Mouse (Mus musculus) forelimb bud, embryonic 11.5 days (tissue): ENCODE results near the gene Ankrd36.
"Not testable (repeated sequence)": the region's sequence is repeated elsewhere in the genome, so short reads cannot be mapped to it uniquely, and the experiment has no call there.

Experiments used
- DNase-seq: peaks from one replicate; pipeline ENCODE4 v3.0.0-alpha.2; 2012; ENCODE audit warnings: low read depth, low spot score

The Ankrd36 gene

DNA sequence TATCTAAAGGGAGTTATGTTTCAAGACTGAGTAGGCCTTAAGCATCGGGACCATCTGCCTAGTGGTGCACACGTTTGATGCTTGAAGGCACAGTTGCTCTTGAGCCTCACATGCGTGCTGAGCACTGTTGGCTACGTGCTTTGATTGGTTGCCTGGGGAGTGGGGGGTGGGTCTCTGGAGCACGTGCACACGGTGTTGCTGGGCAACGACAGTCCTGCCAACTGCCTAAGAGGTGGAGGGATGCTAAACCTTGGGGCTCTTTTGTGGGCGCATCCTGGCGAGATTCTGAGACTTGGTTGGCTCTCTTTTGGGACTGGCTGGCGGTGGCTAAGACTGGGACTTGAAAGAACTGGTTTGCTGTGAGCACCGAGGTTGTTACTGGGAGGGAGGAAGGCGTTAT is at the start of gene Ankrd36:
Gene Ankrd36 (plus strand): TSS at position 211 of the 400 bp plus-strand sequence.
- DNase-seq: no peak

DNA sequence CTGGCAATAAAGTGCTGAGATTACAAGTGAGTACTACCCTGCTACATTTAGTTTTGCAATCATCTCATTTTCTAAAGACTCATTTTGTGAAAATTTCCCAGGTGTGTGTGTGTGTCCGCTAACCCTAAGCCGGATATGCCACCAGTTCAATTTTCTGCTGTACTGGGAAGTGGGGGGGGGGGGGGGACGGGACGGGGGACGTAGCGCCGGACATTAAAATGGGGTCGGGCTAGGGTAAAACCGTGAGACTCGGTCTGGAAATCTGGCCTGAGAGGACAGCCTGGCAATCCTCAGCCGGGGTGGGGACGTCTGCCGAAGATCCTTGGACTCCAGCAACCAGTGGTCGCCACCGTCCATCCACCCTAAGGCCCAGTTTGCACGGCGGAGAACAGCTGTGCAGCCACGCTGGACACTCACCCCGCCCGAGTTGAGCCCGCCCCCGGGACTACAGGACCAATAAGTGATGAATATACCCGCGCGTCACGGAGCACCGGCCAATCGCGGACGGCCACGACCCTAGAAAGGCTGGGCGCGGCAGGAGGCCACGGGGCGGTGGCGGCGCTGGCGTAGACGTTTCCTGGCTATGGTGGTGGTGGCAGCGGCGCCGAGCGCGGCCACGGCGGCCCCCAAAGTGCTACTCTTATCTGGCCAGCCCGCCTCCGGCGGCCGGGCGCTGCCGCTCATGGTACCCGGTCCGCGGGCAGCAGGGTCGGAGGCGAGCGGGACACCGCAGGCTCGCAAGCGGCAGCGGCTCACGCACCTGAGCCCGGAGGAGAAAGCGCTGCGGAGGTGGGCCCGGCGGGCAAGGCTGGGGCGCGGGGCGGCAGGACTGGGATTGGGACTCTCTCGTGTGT is 48.8 kb upstream of the Ankrd36 start, which contains the start of gene Xbp1:
Gene Xbp1 (plus strand): TSS at position 248 of the 854 bp plus-strand sequence.
- peak; percentile 93 for DNase-seq

DNA sequence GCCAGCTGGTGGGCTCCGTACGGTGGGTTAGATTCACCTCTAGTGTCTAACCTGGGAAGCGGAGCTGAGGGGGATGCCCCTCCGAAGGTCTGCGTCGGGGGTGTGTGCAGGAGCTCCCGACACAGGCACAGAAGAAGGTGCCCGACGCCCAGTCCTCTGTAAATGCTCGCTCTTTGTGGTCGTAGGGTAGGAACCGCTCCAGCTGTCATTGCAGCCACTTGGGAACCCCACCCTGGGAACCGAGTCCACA is 48.3 kb upstream of the Ankrd36 start:
- DNase-seq: no peak

DNA sequence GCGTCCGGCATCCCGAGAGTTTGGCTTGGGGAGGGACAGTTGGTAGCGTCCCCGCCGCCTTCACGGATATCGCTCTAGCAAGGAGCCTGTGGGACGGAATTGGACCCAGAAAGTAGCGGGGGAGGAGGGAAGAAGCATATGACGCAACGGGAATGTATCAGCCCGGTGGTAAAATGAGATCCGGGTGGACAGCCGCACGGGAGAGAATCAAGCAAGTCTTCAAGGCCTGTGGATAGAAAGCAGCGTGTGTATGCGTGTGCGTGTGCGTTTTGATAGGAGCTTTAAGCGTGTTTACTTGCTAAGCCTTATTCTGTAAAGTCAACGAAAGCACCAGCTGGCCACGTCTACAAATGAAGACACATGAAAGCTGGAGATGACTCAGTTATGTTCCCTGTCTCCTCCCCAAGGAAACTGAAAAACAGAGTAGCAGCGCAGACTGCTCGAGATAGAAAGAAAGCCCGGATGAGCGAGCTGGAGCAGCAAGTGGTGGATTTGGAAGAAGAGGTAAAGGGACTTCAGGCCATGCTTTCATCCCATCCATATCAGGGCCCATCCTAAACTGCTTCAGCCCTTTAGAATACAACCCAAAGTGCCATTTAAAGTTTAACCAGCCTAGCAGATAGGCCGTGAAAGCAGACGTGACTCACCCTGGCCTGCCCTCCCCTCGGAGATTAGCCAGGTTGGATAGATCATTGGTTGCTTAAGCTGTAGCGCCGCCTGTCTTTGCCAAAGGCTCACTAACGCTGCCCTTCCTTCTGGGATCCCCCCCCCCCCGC is 47.8 kb upstream of the Ankrd36 start:
- DNase-seq: peak; percentile 54

DNA sequence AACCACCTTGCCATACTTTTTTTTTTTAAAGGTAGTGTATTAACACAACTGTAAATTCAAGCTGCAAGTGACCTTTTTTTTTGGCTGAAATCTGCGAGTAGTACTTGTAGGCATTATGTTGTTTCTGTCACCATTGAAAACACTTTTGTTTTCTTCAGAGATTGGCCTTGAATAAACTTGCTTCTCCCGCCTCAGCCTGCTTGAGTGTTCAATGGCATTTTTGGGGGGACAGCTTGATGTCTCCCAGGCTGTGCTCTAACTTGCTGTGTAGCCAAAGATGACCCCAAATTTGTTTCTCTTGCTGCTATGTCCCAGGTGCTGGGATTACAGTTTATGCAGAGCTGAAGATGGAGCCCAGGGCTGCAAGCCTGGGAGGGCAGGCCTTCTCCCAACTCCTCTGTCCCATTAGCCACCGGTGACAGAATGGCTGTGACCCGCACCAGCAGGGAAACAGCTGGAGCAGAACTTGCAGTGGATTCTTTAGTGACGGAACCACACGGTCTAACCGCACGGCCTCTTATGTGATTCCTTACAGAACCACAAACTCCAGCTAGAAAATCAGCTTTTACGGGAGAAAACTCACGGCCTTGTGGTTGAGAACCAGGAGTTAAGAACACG is 46.6 kb upstream of the Ankrd36 start:
- DNase-seq: no peak

DNA sequence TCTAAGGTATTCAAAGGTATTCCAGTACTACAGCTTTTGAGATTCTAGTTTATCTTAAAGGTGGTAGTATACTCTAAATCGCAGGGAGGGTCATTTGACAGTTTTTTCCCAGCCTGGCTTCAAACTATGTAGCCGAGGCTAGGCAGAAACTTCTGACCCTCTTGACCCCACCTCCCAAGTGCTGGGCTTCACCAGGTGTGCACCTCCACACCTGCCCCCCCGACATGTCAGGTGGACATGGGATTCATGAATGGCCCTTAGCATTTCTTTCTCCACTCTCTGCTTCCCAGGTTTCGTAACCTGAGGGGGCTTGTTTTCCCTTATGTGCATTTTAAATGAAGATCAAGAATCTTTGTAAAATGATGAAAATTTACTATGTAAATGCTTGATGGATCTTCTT is 44.1 kb upstream of the Ankrd36 start:
- no peak for DNase-seq

DNA sequence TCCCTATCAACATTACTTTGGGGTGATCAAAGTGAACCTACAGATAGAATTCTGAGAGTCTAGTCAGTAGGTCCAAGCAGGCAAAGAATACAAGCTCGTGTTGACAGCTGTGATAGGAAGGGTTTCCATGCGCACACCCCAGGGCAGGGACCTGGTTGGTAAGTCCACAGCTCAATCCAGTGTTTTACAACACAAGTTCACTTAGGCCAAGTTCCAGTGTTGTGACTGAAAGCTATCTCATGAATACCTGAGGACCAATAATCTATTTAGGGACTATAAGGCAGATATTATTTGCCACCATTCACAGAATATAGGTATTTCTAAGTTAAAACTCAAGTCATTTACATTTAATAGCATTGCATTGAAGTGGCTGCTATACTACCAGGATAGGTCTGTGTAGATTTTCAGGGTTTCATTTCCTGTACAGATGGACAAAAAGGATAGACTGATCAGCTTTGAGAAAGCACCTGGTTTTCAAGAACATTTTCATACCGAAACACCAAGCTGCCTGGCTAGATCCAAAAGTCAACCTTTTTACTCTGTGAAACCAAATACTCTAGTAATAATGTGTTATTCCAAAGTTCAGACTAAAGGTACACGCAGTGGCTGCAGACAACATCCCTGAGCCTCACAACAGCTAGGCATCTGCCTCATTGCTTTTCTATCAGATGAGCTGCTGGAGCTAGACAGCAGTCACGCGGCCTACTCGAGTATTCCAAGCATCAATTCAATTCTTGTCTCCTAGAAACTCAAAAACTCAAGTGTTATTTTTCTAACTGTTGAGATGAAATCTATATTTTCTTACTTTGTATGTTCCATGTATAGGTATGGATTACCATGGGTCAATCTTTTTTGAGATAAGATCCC is 42.7 kb upstream of the Ankrd36 start:
- DNase-seq: no peak

DNA sequence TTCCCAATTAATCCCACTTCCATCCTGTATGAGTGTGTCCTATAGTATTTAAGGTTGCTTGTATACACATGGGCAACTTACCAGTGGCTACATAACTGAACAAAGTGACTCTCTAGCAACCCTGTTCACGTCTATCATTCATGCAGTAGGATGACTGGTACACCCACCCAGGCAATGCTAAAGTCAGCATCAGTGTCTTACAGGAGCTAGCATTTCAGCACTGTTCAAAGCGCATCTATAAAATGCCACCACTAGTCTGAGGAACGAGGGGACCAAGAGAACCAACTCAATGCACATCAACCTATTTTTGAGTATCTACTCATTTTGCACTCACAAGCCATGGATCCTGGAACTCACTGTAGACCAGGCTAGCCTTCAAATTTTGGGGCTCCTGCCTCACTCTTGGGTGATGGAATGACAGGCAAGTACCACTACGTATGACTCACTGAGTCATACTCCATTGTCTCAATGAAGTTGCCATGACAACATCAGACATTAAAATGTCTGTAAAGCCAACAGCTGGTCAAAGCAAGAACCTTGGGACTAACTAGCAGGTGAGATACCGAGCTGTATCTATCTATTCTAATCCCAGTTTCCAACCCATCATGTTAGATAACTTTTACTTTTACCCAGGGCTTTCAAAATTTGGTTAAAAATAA is 41.5 kb upstream of the Ankrd36 start:
- no peak for DNase-seq

DNA sequence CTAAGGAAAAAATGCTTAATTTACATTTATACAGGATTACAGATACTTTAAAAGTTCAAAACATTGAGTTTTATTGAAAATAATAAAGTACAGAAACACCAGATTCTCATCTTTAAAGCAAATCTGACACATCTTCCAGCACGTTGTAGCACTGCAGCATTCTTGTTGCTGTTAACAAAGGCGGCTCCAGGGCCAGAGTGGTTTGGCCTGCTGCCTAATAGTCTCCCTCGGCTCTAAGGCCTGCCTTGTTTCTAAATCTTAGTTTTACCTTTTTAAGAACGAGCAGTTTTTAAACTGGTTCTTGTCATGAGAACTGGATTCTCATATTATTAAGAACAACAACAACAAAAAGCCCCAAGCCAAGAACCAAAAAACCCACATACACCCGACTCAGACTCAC is 40.6 kb upstream of the Ankrd36 start:
- DNase-seq: no peak

DNA sequence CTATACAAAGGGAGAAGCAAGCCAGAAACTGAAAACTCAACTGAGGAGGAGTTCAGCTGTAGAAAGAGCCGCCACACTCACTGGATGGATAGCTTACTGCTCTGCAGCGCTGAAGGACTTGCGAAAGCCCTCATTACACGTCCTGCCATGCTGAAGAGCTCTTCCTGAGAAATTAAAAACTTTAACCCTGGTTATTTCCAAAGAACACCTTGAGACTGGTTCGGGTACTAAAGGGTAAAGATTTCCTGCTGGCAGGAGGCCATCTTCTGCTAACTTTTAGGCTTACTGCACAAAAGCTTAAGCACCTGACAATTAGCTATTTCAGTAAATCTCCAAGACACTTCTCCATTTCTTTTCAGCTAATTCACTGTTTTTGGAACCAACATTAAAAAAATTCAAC is 39.3 kb upstream of the Ankrd36 start:
- DNase-seq: no peak

DNA sequence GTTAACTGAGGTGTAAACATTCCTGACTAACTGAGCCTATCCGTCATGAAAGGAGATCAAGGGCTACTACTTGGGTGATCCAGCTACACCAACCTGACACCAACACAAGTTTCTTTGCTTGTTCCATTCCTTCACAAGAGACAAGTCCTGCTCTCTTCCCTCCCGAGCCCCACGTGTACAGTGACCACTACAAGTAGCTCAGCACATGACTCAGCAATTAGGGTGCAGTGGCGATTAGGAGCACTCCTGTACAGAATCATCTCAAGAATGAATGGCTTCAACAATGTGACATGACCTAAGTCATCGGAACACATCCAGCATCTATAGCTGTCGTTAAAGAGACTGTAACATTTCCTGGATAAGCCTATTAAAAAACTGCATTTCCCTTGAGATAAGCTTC is 38.8 kb upstream of the Ankrd36 start:
- no peak for DNase-seq

DNA sequence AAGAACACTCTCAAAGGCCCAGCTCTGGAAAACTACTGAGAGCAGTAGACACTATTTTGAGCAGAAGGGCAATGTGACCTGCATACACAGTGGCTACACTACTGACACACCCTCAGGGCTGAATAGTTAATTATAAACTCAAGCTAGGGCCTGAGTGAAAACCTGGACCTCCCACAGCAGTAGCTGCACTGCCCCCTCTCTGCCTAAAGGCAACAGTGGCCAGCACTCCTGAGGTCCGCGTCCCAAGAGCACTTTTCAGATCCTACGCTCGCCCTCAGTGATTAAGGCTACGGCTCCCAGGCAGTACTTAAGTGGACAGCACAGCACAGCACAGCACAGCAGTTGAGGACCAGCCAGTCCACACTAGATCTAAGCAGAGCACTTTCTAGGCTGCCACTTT is 36.4 kb upstream of the Ankrd36 start:
- no peak for DNase-seq

DNA sequence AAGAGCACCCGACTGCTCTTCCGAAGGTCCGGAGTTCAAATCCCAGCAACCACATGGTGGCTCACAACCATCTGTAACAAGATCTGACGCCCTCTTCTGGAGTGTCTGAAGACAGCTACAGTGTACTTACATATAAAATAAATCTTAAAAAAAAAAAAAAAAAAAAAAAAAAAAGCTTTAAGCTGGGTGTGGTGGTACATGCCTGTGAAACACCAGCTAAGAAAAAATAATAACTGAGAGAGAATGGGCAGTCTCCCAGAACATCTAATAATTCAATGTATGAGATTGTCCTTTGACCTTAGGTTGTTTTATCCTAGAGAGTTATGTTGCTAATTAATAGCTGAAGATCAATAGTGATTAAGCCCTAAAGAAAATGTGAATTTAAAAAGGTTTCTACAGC is 32.0 kb upstream of the Ankrd36 start:
- DNase-seq: not testable (repeated sequence)

DNA sequence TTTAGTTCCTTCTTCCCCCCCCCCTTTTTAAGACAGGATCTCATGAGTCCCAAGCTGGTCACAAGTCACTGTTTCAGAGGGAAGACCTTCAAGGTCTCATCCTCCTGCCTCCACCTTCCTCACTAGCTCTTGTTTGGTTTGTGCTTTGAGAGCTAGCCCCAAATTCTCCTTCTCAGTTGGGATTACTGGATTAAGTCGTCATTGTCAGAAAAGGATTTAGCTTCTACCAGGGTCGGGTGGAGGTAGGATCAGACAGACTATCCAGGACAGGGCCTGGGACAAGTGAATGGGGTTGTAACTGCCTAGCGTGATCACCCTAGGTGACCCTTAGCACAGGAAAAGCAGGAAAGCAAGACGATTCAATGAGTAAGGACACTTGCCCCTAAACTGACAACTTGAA is 29.2 kb upstream of the Ankrd36 start:
- DNase-seq: no peak

DNA sequence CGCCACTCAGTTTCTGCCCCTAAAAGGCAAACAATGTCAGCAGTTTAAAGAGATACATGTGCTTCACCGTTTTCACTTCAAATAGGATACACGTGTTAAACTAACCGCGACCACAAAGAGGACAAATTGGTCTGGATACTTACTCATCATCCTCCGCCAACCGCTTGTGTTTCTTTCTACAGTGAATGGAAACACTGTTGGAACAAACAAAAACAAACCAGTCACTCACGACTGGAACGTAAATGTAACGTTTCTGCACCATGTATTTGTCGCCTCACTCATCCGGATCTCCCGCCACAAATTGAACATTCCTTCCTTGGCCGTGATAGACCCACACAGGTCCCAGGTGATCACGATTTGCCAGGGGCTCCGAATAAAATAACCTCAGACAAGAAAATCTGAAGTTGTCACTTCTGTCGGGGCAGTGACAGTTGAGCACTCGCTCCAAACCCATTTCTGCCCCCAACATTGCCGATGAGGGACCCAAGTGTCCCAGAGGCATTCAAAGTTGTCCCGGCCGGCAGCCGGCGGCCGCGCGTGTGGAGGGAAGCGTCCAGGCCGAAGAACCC is 28.2 kb upstream of the Ankrd36 start:
- DNase-seq: no peak

DNA sequence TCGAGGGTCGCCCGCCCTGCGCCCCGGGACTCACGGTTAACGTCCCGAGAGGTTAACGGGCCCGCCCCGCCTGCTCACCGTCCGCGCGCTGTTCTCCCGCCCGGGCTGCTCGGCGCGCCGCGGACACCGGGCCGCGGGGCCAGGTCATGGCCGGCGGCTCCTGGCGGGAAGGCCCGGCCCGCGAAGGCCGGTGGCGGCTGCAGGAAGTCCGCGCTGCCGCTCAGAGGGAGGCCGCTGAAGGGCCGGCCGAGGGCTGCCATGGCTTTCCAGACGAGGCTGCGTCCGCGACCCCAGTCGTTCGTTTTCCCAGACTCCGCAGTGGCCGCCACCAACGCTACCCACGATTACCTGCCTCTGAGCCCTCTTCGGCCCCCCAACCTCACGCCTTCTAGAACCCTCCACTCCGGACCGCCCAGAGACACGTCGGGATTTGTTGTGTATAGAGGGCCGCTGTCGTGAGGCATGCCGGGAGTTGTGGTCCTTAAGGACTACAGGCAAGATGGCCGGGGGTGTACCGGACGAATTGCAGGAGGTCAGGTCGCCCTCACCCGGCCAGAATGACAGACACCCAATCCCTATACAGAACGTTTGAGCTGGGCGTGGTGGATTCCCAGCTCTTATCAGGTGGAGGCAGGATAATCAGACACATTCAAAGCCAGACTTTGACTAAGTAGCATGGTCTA is 27.5 kb upstream of the Ankrd36 start, which contains the start of gene Ccdc117:
Gene Ccdc117 (minus strand): TSS at position 389 of the 683 bp plus-strand sequence.
- peak; percentile 86 for DNase-seq

DNA sequence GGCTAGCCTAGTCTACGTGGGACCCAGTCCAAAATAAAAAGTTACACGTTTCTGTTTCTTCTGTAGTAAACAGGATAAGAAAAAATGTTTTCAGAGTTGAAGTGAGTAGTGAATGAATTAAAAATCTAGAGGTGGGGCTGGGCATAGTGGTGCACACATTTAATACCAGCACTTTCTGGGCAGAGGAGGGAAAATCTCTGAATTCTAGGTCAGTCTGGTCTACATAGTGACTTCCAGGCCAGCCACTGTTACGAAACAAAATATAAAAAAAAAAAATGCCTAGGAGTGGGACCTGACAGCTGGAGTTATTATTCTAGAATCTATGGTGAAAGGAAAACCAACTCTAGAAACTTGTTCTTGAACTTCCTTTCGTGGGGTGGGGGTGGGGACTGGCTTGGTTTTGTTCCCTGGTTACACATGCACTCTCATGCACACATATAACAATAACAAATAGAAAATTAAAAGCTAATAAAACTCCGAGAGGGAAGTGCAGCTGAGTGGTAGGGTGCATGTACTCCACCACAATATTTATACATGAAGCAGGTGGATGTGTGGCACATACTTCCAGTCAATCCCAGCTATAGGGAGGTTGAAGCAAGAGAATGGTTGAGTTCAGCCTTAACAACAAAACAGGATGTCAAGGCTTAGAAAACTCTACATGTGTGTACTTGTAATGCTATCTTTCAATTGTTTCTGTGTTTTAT is 26.9 kb upstream of the Ankrd36 start:
- DNase-seq: no peak

DNA sequence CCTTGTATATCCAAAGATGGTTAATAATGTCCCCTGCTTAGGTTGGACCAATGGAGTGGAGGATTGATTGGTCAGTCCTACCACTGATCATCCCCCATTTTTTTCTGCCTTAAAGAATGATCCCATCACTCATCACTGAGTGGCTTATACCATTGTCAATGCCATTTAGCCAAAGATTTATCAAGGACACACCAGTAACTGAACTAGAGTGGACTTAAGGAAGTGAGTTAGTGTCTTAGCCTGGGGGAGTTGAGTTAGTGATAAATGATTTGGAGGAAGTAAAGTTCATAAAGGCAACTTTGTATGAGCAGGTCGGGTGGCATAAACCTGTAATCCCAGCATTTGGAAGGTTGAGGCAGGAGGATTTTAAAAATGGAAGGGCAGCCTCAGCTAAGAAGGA is 26.2 kb upstream of the Ankrd36 start:
- no peak for DNase-seq

DNA sequence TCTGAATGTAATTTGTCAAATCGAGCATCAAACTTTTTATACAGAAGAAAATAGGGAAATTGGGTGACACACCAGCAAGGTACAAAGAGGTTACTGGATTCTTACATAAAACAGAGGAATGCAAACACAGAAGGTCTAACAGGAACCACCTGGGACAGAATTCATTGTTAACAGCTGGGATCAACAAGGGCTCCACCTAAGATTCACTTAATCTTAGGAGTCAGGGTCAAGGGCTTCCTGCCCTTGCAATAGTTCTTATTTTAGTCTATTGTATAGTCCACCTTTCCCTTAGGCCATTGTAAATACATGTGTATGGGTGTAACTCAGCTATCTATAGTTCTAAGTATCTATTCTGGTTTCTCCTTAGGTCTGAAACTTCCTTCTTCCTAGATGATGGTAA is 24.8 kb upstream of the Ankrd36 start:
- DNase-seq: not testable (repeated sequence)

DNA sequence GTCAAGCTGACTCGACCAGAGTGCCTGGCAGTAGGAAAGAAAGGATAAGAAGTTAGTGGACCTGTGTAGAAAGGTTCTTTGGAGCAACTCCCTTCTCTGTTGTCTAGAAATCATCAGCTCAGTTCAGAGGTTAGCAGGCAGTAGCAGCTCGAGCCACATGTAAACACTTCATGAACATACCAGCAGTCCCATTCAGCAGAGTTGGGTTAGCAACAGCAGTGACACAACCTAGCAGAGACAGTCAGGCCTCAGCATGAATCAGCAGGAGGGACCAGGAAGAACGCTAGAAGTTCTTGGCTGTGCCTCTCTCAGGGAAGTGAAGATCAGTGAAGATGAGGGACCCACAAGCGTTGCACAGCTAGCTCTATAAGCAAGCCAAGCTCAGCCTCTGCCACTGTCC is 24.0 kb upstream of the Ankrd36 start:
- DNase-seq: no peak
